In genomic region chr3:95928658-95929503, GRCm38 (mm10) we compare ENCODE assay signal across 7 mouse cellular contexts. TPM values are rescaled to one million over a fixed set of nuclear protein-coding genes. Genes with fewer than 3 reads are reported as not detected.
DNase-seq lines count a peak whose midpoint lies in the region; ATAC-seq lines count a peak whose summit lies in the region.

TSS of gene Anp32e (plus strand) at chr3:95929246.

- H3K36me3 ChIP-seq in embryonic facial prominence, embryonic 11.5 days (replicated peaks; ENCODE audit: control insufficient read depth, insufficient read depth, low read depth, low read length): no peaks in the 10 kb centered on the region
- peaks cover 7% of the 10 kb centered on the region for H3K36me3 ChIP-seq in limb, embryonic 11.5 days (ENCODE audit: control insufficient read depth, insufficient read depth, low read length)
- H3K36me3 ChIP-seq in midbrain, embryonic 14.5 days (ENCODE audit: control insufficient read depth, insufficient read depth, low read length): peaks cover 1% of the 10 kb centered on the region; the same call in 1 of the 2 replicates

- no peaks in the 10 kb centered on the region for H3K27me3 ChIP-seq in embryonic facial prominence, embryonic 11.5 days (ENCODE audit: control insufficient read depth, insufficient read depth, low read length)
- H3K27me3 ChIP-seq in limb, embryonic 11.5 days (ENCODE audit: control insufficient read depth, insufficient read depth, low read length): no peaks in the 10 kb centered on the region
- no peaks in the 10 kb centered on the region for H3K27me3 ChIP-seq in midbrain, embryonic 14.5 days (ENCODE audit: control insufficient read depth, insufficient read depth, low read length)

- DNase-seq in adrenal gland, postnatal 14 days: peak; percentile 98
- DNase-seq in embryonic facial prominence, embryonic 11.5 days (ENCODE audit: low spot score): peak; percentile 99
- DNase-seq in kidney, adult 18-20 months: peak; percentile 97
- DNase-seq in limb, embryonic 11.5 days (ENCODE audit: low spot score): peak; percentile 97
- peak; percentile 99 for DNase-seq in midbrain, embryonic 14.5 days
- peak; percentile 94 to 96 for DNase-seq in spleen, adult 18-20 months

- under 1% methylated on average over 49 of the region's 49 CpGs for whole genome bisulfite sequencing in embryonic facial prominence, embryonic 11.5 days
- WGBS in limb, embryonic 11.5 days: 1% methylated on average over 49 of the region's 49 CpGs
- under 1% methylated on average over 49 of the region's 49 CpGs for WGBS in midbrain, embryonic 14.5 days

- no peaks in the 10 kb centered on the region for H3K4me1 ChIP-seq in embryonic facial prominence, embryonic 11.5 days (ENCODE audit: control insufficient read depth, insufficient read depth, low read length)
- H3K4me1 ChIP-seq in limb, embryonic 11.5 days (ENCODE audit: control insufficient read depth, insufficient read depth, low read length): 0 out of 2 replicates have a peak, but pooled peaks cover 2% of the 10 kb centered on the region
- peaks cover 10% of the 10 kb centered on the region for H3K4me1 ChIP-seq in midbrain, embryonic 14.5 days (ENCODE audit: control insufficient read depth, insufficient read depth, low read length)

- ATAC-seq in embryonic facial prominence, embryonic 11.5 days (replicated peaks; ENCODE audit: insufficient number of reproducible peaks, low FRiP score, low TSS enrichment, low read depth): peak; percentile 100
- peak; percentile 95 for ATAC-seq in granulocyte monocyte progenitor cell, adult 5-6 weeks (replicated peaks; ENCODE audit: poor library complexity, severe bottlenecking)
- ATAC-seq in limb, embryonic 11.5 days (ENCODE audit: insufficient number of reproducible peaks, low FRiP score, low TSS enrichment, low read depth): peak; percentile 99
- peak; percentile 100 for ATAC-seq in midbrain, embryonic 14.5 days (ENCODE audit: low FRiP score, low TSS enrichment)

- H3K9me3 ChIP-seq in embryonic facial prominence, embryonic 11.5 days (replicated peaks; ENCODE audit: control insufficient read depth, low read length): no peaks in the 10 kb centered on the region
- H3K9me3 ChIP-seq in limb, embryonic 11.5 days (ENCODE audit: control insufficient read depth, low read length): no peaks in the 10 kb centered on the region
- H3K9me3 ChIP-seq in midbrain, embryonic 14.5 days (ENCODE audit: control insufficient read depth, low read length): no peaks in the 10 kb centered on the region

- H3K9ac ChIP-seq in embryonic facial prominence, embryonic 11.5 days (replicated peaks; ENCODE audit: low read length): peak within 1 kb of the TSS; percentile 99
- peak within 1 kb of the TSS; percentile 98 for H3K9ac ChIP-seq in limb, embryonic 11.5 days (ENCODE audit: low read length)
- peak within 1 kb of the TSS; percentile 77 for H3K9ac ChIP-seq in midbrain, embryonic 14.5 days (replicated peaks; ENCODE audit: low read length)

- peak within 1 kb of the TSS; percentile 76 for H3K4me2 ChIP-seq in embryonic facial prominence, embryonic 11.5 days (ENCODE audit: low read depth, low read length)
- peak within 1 kb of the TSS; percentile 65 for H3K4me2 ChIP-seq in limb, embryonic 11.5 days (ENCODE audit: low read depth, severe bottlenecking)
- H3K4me2 ChIP-seq in midbrain, embryonic 14.5 days (ENCODE audit: low read length): peak within 1 kb of the TSS; percentile 74

- peak within 1 kb of the TSS; percentile 98 for H3K4me3 ChIP-seq in embryonic facial prominence, embryonic 11.5 days (ENCODE audit: low read depth, low read length)
- H3K4me3 ChIP-seq in limb, embryonic 11.5 days (ENCODE audit: low read depth, low read length): peak within 1 kb of the TSS; percentile 91
- H3K4me3 ChIP-seq in midbrain, embryonic 14.5 days (replicated peaks; ENCODE audit: low read depth, low read length): peak within 1 kb of the TSS; percentile 64

- H3K27ac ChIP-seq in embryonic facial prominence, embryonic 11.5 days (replicated peaks; ENCODE audit: low read depth, low read length): peak within 1 kb of the TSS; percentile 87
- peak within 1 kb of the TSS; percentile 87 for H3K27ac ChIP-seq in limb, embryonic 11.5 days (replicated peaks; ENCODE audit: low read depth, low read length)
- H3K27ac ChIP-seq in midbrain, embryonic 14.5 days (replicated peaks; ENCODE audit: low read depth, low read length): peak within 1 kb of the TSS; percentile 86

RNA-seq across cellular contexts. Expression of gene Anp32e, which starts in this region (rescaled TPM):
- 94.6 and 102 TPM in 2 replicates for total RNA-seq in adrenal gland, postnatal 14 days (2021)
- 120 and 128 TPM in 2 replicates for polyA plus RNA-seq in embryonic facial prominence, embryonic 11.5 days (2014; fragmentation: Nextera tagmentation; extraction: Ambion mirVana)
- 159 and 191 TPM in 2 replicates for total RNA-seq in granulocyte monocyte progenitor cell, adult 5-6 weeks (2014; fragmentation: Nextera tagmentation)
- total RNA-seq in granulocyte monocyte progenitor cell, adult 5-6 weeks (2017): 445 and 523 TPM in 2 replicates
- polyA plus RNA-seq in limb, embryonic 11.5 days (2014; fragmentation: Nextera tagmentation; extraction: Ambion mirVana): 125 and 151 TPM in 2 replicates
- polyA plus RNA-seq in midbrain, embryonic 14.5 days (2014; fragmentation: Nextera tagmentation; extraction: Ambion mirVana): 45.4 and 50.1 TPM in 2 replicates

Comparison
In these comparisons a context has a peak if more than half of its experiments do, and no peak if none do; other contexts are left out.
1. Peak in every context shown above with its lines: DNase-seq, ATAC-seq, H3K4me3 ChIP-seq and H3K27ac ChIP-seq.